Mouse (Mus musculus): Measurements from ENCODE around the gene Otof. TPM values are rescaled to one million over a fixed set of nuclear protein-coding genes. Genes with fewer than 3 reads are reported as not detected.

The Otof gene
- polyA plus RNA-seq, 1 experiment from 2014 or later, result 0.84 TPM

DNA sequence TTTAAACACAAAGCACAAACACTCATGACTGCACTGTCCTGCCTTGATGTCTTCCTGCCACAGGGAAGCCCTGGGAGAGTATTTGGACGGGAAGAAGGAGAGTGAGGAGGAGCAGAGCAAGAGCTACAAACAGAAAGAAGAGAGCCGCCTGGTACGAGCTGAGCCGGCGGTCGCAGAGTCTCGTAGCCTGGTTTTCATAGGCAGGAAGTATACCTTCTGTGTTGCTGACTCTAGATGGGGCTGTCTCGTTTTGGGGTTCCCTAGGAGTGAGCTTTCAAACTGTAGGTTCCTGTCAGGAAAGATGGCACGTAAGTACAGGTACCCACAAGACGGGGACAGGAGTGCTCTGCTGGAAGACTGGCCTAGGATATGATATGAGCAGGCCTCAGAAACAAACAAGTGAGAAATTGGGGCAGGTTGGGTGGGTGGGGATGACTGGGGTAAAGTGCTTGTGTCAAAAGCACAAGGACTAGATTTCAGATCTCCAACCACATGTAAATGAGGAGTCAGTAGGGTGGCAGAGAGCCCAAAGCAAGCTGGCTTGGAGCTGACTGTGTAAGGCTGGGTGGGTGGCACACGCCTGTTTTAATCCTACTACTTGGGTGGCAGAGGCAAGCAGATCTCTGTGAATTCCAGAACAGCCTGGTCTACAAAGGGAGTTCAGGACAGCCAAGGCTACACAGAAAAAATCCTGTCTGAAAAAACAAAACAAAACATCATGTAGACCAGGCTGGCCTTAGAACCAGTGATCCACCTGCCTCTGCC is 119.9 kb downstream of the Otof start:
- H3K4me1 ChIP-seq (replicated peaks; ENCODE audit: control insufficient read depth, insufficient read depth, low read length), result peaks cover 2% of the 10 kb centered on the region; the same call in 1 of the 2 replicates
- H3K27ac ChIP-seq (ENCODE audit: low read length), result no peak overlapping the region
- no peak overlapping the region for H3K9ac ChIP-seq (ENCODE audit: low read length)
- no peak overlapping the region for H3K4me2 ChIP-seq (ENCODE audit: low read depth, low read length)
- H3K36me3 ChIP-seq (ENCODE audit: control insufficient read depth, insufficient read depth, low read length), result no peaks in the 10 kb centered on the region
- WGBS, result 72% methylated on average over 11 of the region's 11 CpGs
- H3K27me3 ChIP-seq (ENCODE audit: control insufficient read depth, insufficient read depth, low read depth, low read length), result no peaks in the 10 kb centered on the region
- no peak for ATAC-seq (ENCODE audit: low read depth)
- H3K4me3 ChIP-seq (ENCODE audit: low read length), result no peak overlapping the region
- H3K9me3 ChIP-seq (ENCODE audit: control insufficient read depth, low read length), result no peaks in the 10 kb centered on the region

DNA sequence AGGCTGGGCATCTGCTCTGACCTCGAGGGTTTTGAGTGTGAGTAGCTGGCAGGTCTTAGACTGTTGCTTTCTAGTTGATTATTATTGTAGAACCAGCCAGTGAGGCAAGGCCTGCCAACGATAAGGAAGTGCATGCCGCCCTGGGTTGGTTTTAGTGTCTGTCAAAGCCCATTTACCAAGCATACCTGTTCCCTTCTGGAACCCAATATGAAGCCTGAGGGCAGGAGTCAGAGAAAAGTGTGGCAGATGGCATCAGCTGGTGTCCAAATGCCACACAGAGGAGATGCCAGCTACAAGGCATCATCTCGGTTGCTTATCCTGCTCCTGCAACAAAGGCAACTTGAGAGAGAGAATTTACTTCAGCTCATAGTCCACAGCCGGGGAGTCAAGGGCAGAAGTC is 120.9 kb downstream of the Otof start:
- no peak overlapping the region for H3K4me2 ChIP-seq (ENCODE audit: low read depth, low read length)
- H3K4me3 ChIP-seq (ENCODE audit: low read length), result no peak overlapping the region
- no peaks in the 10 kb centered on the region for H3K27me3 ChIP-seq (ENCODE audit: control insufficient read depth, insufficient read depth, low read depth, low read length)
- H3K27ac ChIP-seq (ENCODE audit: low read length), result no peak overlapping the region
- peaks cover 2% of the 10 kb centered on the region; the same call in 1 of the 2 replicates for H3K4me1 ChIP-seq (replicated peaks; ENCODE audit: control insufficient read depth, insufficient read depth, low read length)
- no peaks in the 10 kb centered on the region for H3K36me3 ChIP-seq (ENCODE audit: control insufficient read depth, insufficient read depth, low read length)
- no peaks in the 10 kb centered on the region for H3K9me3 ChIP-seq (ENCODE audit: control insufficient read depth, low read length)
- 71% methylated on average over 5 of the region's 5 CpGs for WGBS
- no peak for ATAC-seq (ENCODE audit: low read depth)
- no peak overlapping the region for H3K9ac ChIP-seq (ENCODE audit: low read length)

Other genes starting within 250 kb of the Otof start
- gene Selenoi, start 229.4 kb downstream of the Otof start, polyA plus RNA-seq (2015; fragmentation: Nextera tagmentation; extraction: Ambion mirVana), result 15.1 and 19.4 TPM in 2 replicates
- 4.8 and 5.8 TPM in 2 replicates for gene Drc1, start 180.5 kb downstream of the Otof start, polyA plus RNA-seq (2015; fragmentation: Nextera tagmentation; extraction: Ambion mirVana)
- gene 1700001C02Rik, start 4.1 kb upstream of the Otof start, polyA plus RNA-seq (2015; fragmentation: Nextera tagmentation; extraction: Ambion mirVana), result 7.9 and 13.3 TPM in 2 replicates
- not detected in 2 replicates for gene Cib4, start 83.9 kb upstream of the Otof start, polyA plus RNA-seq (2015; fragmentation: Nextera tagmentation; extraction: Ambion mirVana)
- gene Kcnk3, start 126.2 kb upstream of the Otof start, polyA plus RNA-seq (2015; fragmentation: Nextera tagmentation; extraction: Ambion mirVana), result 11.3 and 15.3 TPM in 2 replicates
- 26.9 and 28.2 TPM in 2 replicates for gene Slc35f6, start 186.0 kb upstream of the Otof start, polyA plus RNA-seq (2015; fragmentation: Nextera tagmentation; extraction: Ambion mirVana)
- 280 and 298 TPM in 2 replicates for gene Cenpa, start 204.8 kb upstream of the Otof start, polyA plus RNA-seq (2015; fragmentation: Nextera tagmentation; extraction: Ambion mirVana)
- 4.7 and 4.8 TPM in 2 replicates for gene Dpysl5, start 249.6 kb upstream of the Otof start, polyA plus RNA-seq (2015; fragmentation: Nextera tagmentation; extraction: Ambion mirVana)

Data from lung, embryonic 16.5 days (tissue).